Mouse (Mus musculus): ENCODE measurements around the gene Rpl7a.
"Not testable (repeated sequence)": the region's sequence is repeated elsewhere in the genome, so short reads cannot be mapped to it uniquely, and the experiment has no call there.

Rpl7a gene

GRCm38 (mm10) chr2:26910124-26910993, at the start of gene Rpl7a, which contains the start of gene Med22:
TSS of gene Rpl7a (plus strand) at chr2:26910764.
TSS of gene Med22 (minus strand) at chr2:26910677.
- ATAC-seq (ENCODE audit: insufficient number of reproducible peaks, low FRiP score, low TSS enrichment): peak; percentile 85

DNA sequence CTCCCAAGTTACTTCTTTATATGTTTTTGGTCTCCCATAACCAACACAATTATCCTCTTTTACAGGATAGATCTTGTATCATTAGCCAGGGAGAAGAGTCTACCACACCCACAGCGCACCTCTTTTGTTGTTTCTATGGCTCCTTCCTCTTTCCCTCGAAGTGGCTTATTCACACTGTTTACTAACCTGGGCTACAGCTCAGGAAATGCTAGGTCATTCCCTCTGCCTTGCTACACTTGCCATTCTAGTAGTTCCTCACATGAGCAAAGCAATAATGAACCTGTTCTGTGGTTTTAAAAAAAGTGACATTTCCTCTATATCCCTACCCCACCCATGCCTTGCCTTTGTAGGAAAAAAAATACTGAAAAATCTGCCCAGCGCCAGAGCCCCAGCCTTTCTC, 47.7 kb upstream of the Rpl7a start:
- ATAC-seq (ENCODE audit: insufficient number of reproducible peaks, low FRiP score, low TSS enrichment): no peak

DNA sequence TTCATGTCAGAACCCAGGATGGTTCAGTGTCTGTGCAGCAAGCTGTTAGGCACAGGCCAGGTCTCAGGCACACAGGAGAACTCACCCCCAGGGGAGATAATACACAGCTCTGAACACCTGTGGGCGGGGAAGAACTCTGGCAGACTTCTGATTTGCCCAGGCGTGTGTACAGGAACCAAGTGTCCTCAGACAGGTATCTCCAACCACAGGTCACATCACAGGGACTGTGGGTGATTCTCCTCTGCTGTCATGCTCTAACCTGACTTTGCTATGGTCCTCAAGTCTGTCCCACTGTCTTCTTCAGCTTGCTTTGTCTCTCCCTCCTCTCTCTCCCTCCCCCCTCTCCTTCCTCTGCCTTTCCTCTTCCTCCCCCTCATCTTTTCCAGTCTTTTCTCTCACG, 45.7 kb upstream of the Rpl7a start, which contains the start of gene Abo:
Abo (minus strand) TSS at position 101 of the 400 bp plus-strand sequence.
- ATAC-seq (ENCODE audit: insufficient number of reproducible peaks, low FRiP score, low TSS enrichment): no peak

GRCm38 (mm10) chr2:26870666-26871065, 39.9 kb upstream of the Rpl7a start:
- no peak for ATAC-seq (ENCODE audit: insufficient number of reproducible peaks, low FRiP score, low TSS enrichment)

- no peak for ATAC-seq (ENCODE audit: insufficient number of reproducible peaks, low FRiP score, low TSS enrichment)
Observed at GRCm38 (mm10) chr2:26878571-26878970, 32.0 kb upstream of the Rpl7a start.

- ATAC-seq (ENCODE audit: insufficient number of reproducible peaks, low FRiP score, low TSS enrichment): not testable (repeated sequence)
Observed at GRCm38 (mm10) chr2:26885541-26885940, 25.0 kb upstream of the Rpl7a start.

- not testable (repeated sequence) for ATAC-seq (ENCODE audit: insufficient number of reproducible peaks, low FRiP score, low TSS enrichment)
Observed at GRCm38 (mm10) chr2:26886170-26886569, 24.4 kb upstream of the Rpl7a start.

DNA sequence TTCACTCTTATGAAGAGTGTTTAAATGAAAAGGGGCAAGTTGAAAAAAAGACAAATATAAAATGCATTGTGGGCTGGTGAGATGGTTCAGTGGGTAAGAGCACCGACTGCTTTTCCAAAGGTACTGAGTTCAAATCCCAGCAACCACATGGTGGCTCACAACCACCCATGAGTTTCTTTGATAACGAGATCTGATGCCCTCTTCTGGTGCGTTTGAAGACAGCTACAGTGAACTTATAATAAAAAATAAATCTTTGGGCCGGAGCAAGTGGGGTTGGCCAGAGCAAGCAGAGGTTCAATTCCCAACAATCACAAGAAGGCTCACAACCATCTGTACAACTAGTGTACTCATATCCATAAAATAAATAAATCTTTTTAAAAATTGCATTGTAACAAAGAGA, 14.7 kb upstream of the Rpl7a start:
- ATAC-seq (ENCODE audit: insufficient number of reproducible peaks, low FRiP score, low TSS enrichment): no peak

- no peak for ATAC-seq (ENCODE audit: insufficient number of reproducible peaks, low FRiP score, low TSS enrichment)
Observed at GRCm38 (mm10) chr2:26900731-26901130, 9.8 kb upstream of the Rpl7a start.

DNA sequence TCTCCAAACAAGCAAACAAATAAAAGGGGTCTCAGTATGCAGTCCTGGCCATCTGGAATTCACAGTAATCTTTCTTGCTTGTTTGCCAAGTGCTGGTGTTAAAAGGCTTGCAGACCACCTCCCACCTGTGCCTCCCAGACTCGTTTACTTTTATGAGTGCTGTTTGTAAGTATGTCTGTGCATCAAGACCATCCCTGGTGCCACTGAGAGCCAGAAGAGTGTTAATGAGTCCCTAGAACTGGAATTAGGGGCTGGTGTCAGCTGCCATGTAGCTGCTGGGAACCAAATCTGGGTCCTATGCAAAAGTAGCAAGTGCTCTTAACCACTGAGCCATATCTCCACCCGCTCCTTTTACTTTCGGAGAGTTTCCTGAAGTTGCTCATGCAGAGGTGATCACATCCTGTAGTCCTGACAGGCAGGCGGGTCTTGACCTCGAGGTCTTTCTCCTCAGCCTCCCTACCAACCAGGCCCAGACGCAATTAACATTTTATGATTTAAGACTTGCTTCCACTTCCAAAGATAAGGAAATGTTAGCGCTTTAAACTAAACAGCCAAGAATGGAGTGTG, 8.6 kb upstream of the Rpl7a start:
- ATAC-seq (ENCODE audit: insufficient number of reproducible peaks, low FRiP score, low TSS enrichment): no peak

DNA sequence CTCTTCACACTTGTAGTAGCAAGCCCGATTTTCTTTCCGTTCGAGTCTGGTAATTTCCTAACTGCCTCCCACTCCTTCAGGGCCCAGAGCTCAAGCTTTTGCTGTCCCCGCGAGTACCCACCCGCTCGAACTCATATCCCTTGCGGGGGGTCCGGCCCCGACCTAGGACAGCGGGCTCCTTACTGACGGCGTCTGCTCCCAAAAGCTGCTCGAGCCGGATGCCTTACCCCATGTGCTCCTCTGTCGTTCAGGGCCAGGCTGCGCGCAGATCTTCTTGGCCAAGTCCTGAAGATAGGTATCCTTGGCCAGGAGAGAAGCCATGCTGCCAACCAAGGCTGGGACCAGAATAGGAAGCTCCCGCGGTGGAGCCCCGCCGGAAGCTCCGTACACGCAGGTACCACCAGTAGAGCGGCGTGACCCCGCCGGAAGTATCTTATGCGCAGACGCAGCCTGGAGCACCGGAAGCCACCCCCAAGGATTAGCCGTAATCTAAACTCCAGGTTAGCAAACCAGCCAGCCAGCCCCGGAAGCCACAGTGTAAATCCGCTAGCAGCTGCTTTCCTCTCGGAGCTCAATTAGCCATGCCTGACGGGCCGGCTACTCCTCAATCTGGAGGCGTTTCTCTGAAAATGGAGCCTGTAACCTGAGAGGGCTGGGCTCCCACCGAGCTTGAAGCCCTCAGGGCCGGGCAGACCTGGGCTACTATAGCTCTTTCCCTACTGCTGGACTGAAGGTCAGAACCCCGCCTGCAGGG, 7.9 kb upstream of the Rpl7a start, which contains the start of gene Surf6:
Surf6 (minus strand) TSS at position 413 of the 754 bp plus-strand sequence.
- ATAC-seq (ENCODE audit: insufficient number of reproducible peaks, low FRiP score, low TSS enrichment): peak; percentile 90

DNA sequence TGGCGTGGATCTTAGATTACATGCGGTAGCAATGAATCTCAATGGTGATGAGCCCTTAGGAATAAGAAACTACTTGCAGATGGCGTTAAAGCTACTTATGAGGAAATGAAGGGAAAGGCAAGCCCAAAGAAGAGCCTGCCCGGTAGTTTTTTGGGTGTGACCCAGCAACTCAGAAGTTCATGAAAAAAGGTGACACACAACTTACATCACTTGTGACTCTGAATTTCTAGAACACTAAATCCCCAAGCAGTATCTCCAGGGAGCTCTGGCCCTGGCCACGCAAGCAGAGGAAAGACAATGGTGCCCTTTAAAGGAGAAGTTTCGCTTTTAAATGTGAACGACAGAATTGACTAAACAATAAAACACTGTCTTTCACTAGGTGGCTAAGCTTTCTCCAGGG, 7.3 kb upstream of the Rpl7a start:
- no peak for ATAC-seq (ENCODE audit: insufficient number of reproducible peaks, low FRiP score, low TSS enrichment)

DNA sequence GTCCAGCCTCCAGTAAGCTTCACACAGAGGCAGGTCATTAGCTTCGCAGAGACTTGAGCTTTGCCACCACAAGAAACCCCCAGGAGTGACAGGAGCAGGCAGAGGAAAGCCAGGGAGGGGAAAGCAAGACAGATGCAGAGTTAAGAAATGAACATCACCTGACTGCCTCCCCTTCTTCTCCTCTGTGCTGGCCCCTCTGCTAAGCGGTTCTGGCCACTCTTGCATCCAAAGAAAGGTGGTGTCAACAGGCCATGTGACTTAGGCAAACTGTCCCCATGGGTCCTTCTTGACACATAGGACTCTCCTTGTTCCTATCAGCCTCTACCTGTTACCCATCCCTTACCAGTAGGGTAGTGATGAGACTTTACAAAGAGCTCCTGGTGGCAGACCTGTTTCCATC, 4.6 kb upstream of the Rpl7a start:
- no peak for ATAC-seq (ENCODE audit: insufficient number of reproducible peaks, low FRiP score, low TSS enrichment)

GRCm38 (mm10) chr2:26906431-26906830, 4.1 kb upstream of the Rpl7a start:
- ATAC-seq (ENCODE audit: insufficient number of reproducible peaks, low FRiP score, low TSS enrichment): no peak

DNA sequence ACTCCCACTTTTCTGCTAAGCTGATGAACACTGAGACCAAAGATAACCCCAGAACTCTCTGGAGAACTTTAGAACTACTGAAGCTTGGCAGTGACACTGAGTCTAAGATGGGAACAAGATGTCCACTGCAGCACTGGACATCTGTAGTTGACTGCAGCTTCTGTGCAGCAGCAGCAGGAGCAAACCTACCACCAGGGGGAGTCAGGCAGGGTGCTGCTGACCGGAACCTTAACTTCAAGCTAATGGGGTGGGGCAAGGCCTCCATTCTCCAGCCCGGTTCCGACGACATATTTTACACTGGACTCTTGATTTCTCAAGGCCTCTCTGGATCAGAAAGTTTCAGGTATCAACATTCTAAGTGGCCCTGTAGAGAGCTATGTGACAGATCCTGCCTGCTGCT, 3.5 kb upstream of the Rpl7a start:
- ATAC-seq (ENCODE audit: insufficient number of reproducible peaks, low FRiP score, low TSS enrichment): no peak

DNA sequence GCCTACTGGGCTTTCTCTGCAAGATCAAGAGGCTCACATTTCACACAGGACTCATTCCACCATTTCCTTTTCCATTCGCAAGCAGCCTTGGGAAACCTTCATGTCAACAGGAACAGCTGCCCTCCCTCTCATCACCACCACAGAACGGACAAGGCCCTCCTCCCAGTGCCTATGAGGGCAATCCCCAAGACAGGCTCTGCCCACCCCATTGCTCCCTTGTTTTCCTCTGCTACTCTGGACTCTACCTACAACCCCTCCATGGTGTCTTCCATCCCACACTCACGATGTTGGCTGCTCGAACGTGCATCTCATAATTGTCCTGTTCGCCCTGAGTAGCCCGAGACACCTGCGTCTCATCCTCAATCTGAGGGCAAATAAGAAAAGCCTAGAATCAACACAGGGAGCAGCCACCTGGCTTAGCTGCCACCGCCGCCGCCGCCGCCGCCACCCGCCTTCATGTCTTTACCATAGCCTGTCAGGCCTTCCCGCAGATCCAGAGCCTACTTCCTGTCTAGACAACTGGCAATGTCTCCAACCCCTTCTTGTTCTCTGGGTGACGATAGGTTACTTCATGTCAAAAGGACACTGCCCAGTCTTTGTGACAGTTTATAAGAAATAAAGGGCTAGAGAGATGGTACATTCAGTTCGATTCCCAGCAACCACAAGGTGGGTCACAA, 1.7 kb upstream of the Rpl7a start:
- no peak for ATAC-seq (ENCODE audit: insufficient number of reproducible peaks, low FRiP score, low TSS enrichment)

- no peak for ATAC-seq (ENCODE audit: insufficient number of reproducible peaks, low FRiP score, low TSS enrichment)
Observed at GRCm38 (mm10) chr2:26909387-26909784, 1.2 kb upstream of the Rpl7a start.

- peak; percentile 16; the same call in 1 of the 2 replicates for ATAC-seq (ENCODE audit: insufficient number of reproducible peaks, low FRiP score, low TSS enrichment)
Observed at GRCm38 (mm10) chr2:26910994-26911765, 616 bp downstream of the Rpl7a start.

DNA sequence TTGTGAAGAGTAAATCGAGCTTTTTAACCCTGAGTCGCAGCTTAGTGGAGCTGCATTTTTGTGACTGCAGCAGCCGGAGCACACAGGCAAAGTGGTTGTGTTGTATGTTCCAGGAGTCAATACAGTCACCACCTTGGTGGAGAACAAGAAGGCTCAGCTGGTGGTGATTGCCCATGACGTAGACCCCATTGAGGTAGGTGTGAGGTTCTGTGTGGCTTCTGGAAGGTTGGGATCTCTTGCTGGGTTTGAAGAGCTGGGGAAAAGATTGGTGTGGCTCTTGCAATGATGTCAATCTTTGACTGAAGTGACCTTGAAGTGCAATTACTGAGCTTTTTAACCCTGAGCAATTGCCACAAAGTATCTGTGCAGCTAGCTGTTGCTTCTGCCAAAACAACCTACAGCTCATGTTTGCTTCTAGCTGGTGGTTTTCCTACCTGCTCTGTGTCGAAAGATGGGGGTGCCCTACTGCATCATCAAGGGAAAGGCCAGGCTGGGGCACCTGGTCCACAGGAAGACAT, 1.7 kb downstream of the Rpl7a start:
- ATAC-seq (ENCODE audit: insufficient number of reproducible peaks, low FRiP score, low TSS enrichment): no peak
